Mouse (Mus musculus): ENCODE results near the gene Morn5. TPM values are rescaled to one million over a fixed set of nuclear protein-coding genes. Genes with fewer than 3 reads are reported as not detected.

Gene Morn5
- polyA plus RNA-seq (2017; shearing (Covaris generic)), result not detected

DNA sequence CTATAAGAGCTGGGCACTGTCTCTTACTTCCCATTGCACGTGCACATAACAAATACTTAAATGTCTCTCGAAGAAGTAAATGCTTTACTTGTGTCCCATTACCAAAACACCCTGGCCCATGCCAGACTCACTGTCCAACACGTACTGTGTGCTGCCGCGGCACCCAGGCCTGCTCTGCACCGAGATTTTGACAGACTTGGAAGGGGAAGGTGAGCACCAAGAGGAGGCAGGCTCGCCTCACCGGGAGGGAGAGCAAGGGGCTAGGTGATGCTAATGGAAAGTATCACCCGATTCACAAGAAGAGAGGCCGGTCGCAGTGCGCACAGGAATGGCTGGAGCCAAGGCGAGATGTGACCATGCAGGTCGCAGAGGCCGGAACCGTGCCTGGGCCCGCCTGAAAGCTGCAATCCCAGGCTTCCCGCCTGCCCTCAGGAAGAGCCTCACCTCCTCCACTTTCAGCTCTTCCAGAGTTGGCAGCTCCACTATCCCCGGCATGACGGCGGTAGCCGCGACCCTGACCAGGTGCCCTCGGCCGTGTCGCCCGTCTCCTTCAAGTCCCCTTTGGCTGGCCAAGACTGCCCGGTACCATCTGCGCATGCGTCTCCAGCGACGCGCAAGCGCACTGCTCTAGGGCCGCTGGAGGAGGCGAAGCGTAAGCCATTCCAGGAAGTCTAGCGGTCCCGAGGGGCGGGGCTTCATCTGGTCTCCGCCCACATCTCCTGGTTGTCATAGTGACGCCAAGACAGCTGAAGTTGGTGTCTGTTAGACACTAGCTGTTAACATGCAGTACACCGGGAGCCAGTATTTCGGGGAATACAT is at the start of gene Morn5, which contains the start of gene Ndufa8:
Gene Morn5, plus strand, starts transcription at position 711 of the 819 bp plus-strand sequence.
Gene Ndufa8, minus strand, starts transcription at position 659 of the 819 bp plus-strand sequence.
- ATAC-seq, result peak; percentile 96

GRCm38 (mm10) chr2:36000390-36000789 is 48.9 kb upstream of the Morn5 start:
- no peak for ATAC-seq

DNA sequence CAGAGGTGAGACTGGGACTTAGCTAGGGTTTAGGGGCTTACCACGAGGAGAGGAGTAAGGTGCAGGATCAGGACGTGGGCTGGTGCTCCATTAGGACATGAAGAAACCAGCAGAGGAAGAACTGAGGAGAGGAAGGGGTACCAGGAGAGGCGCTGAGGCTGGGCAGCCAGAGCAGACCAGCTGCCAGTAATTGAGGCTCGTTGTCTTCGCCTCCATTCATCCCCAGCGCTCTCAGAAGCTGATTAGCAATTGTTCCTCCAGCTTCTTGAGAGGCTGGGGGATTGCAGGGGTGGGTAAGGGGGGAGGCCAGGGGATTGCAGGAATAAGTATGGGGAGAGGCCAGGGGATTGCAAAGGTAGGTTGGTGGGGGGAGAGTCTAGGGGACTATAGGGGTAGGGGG is 47.1 kb upstream of the Morn5 start:
- no peak for ATAC-seq

DNA sequence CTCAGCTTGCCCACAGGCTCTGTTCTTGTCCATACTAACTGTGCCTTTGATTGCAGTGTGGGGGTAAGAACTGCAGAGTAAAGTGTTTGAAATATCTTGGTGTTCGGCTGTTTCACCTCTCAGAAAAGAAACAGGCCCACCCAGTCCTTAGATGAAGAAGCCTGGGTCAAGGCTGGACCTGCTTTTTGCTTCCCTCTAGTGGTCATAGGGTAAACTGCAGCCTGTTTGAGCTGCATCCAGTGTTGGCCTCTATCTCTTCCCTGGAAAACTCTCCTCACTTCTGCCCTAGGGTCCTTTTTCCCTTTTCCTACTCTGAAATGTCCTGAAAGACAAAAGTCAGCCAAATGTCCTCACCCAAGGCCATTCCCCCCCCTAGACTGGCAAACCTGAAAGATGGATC is 41.2 kb upstream of the Morn5 start:
- ATAC-seq, result no peak

DNA sequence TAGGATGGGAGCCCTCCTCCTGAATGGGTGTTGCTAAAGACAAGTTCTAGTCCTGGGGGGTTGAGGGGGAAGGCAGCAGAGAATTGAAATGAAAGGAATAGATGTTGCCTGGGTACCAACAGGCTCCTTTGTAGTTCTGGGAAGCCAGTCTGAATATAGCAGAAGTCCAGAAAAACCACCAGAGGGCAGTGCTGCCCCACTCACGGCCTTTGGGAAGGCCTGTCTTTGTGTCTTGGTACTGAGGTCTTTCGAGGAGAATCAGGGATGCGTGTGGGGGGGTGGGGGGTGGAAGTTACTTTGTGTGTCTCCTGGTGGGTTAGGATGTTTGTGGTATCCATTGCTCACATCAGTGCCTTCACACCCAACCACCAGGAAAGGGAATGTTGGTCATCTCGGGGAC is 39.9 kb upstream of the Morn5 start:
- ATAC-seq, result peak; percentile 40

GRCm38 (mm10) chr2:36010579-36010978 is 38.7 kb upstream of the Morn5 start:
- no peak for ATAC-seq

GRCm38 (mm10) chr2:36011331-36011825 is 37.9 kb upstream of the Morn5 start:
- ATAC-seq, result no peak

GRCm38 (mm10) chr2:36013010-36013409 is 36.2 kb upstream of the Morn5 start:
- no peak for ATAC-seq

DNA sequence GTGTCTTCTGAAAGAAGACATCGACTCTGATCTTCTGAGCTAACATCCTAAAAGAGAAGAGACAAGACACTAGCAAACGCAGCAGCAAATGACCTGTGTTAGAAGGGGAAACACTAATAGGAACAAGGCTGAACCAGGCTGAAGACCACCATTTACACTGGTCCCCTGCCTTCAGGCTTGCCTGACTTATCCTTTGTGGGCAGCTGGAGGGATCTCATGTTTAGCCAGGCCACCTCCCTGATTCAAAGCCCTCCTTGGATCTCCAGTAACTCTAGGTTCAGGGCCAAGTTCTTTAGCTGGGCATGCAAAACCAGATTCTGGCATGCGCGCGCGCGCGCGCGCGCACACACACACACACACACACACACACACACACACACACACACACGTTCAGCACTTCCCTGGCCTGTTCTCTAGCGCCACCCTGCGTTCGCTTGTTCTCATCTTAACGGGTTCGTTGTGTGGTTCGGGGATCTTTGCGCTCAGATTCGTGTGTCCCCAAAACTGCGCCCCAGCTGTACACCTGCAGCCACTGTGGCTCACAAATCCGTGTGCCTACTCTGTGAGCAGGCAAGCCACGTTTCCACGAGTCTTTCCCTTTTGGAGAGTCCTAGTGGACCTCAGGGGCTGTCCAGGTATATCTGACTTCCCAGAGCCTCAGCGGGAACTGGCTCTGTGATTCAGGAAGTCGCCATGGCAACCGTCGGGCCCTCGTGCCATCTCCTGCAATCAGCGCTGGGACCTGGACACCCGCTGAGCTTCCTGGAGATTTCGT is 27.7 kb upstream of the Morn5 start:
- no peak for ATAC-seq

DNA sequence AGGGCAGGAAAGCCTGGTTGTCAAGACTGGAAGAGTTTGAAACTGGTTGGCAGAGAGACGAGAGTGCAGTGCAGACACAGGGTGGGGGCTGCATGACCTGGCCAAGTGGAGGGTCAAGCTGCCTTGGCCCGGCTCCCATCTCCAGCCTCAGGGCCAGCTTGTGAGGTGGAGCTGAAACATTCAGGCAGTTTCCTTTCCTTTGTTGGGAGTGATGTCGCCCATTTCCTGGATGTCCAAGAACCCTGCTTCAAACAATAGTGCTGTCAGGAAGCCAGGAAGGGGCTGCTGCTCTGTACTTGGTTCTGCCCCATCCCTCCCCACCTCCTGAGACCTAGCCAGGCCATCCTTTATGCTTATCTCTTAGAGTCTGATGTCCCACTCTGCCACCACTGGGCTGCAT is 26.0 kb upstream of the Morn5 start:
- ATAC-seq, result no peak

DNA sequence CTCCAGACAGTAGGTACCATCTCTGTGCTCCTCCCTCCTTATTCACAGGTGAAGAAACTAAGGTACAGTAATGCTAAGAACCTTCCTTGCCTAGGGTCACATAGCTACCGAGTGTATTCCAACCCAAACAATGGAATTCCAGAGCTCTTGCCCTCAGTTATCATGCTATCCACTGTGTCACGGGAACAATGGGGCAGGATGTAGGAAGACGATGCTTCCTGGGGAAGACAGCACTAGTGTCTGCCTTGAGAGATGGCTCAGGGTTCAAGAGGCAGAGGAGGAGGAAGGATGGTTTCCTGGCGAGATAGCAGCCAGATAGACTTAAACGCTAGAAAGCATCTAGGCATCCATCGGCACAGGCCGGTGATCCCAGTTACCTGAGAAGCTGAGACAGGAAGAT is 16.4 kb upstream of the Morn5 start:
- ATAC-seq, result no peak

GRCm38 (mm10) chr2:36033966-36034365 is 15.3 kb upstream of the Morn5 start:
- ATAC-seq, result no peak

DNA sequence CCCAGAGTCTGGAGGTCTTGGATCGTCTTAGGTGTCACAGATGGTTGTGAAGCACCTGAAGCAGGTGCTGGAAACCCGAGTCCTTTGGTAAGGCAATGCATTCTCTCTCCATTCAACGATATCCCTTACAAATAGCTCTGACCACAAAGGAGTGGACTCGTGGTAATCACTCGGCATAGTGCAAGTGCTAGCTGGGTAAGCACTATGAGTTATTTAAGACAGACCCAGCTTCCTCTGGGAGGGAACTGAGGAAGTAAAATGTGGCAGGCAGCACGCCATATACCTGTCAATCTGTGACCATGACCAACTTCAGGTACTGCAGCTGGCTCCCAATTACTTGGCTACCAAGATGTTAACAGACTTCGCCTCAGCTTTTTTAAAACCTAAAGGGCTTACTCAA is 14.4 kb upstream of the Morn5 start:
- ATAC-seq, result no peak

- ATAC-seq, result no peak
Measured at GRCm38 (mm10) chr2:36035413-36036081, 13.7 kb upstream of the Morn5 start.

DNA sequence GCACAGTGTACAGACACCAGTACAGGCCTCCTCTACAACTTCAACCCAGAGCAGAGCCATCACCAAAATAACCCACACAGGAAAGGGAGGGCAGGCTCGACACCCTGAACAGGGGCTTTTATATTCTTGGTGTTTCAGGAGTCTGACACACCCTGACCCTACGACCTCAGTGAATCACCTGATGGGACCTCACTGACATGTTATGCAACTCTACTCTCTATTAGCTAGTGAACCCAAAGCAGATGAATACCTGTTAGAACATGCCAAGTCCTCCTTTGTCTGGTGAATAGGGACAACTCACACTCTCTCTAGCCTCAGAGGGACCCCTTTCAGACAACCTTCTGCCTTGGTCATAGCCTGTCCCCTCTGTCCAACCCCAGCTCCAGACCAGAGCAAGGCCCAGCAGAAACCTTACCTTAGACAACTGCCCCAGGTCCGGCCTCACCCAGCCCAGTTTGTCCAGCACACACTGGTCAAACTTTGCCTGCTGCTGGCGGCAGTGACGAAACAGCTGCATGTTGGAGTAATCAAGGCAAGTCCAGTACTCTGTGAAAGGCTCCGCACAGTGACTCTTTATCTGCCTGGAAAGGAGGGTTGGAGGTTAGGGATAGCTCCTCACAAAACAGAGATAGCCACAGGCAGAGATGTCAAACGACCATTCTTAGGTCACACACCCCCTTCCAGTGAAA is 9.8 kb upstream of the Morn5 start:
- ATAC-seq, result no peak

DNA sequence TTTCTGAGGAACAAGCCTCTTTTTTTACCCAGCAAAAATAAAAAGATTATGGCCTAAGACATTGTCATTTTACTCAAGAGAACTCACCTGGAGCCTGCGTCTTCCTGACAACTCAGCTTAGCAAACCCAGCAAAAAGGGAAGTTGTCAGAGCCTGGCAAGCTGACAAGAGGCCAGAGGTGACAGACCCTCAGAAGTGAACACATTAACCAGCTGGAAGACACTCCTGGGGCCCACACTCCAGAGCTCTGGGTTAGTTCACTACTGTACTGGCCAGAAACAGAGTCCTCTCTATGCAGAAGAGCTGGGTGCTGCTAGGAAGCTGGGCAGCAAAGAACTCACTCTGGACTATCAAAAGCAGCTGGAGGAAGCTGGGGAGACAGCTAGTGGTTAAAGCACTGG is 8.4 kb upstream of the Morn5 start:
- ATAC-seq, result no peak

GRCm38 (mm10) chr2:36048164-36048563 is 1.1 kb upstream of the Morn5 start:
- ATAC-seq, result no peak

- no peak for ATAC-seq
Measured at GRCm38 (mm10) chr2:36049567-36049954, 303 bp downstream of the Morn5 start.

- ATAC-seq, result no peak
Measured at GRCm38 (mm10) chr2:36053249-36053648, 4.0 kb downstream of the Morn5 start.

DNA sequence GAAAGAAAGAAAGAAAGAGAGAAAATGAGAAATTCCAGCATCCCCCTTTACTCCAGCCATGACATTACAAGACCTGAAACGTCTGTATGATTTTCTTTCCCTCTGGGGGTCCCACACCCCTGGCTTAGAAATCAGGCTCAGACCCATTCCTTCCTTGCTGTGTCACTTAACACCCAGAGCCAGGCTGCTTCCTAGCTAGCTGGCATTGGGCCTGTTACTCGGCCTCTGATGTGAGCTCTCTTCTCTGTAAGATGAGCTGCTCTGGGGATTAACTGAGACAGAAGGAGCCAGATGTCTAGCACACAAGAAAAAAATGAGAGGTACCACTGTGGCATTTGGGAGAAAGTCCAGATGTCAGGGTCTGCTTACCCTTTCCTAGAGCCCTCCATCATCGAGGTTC is 7.0 kb downstream of the Morn5 start:
- ATAC-seq, result no peak

DNA sequence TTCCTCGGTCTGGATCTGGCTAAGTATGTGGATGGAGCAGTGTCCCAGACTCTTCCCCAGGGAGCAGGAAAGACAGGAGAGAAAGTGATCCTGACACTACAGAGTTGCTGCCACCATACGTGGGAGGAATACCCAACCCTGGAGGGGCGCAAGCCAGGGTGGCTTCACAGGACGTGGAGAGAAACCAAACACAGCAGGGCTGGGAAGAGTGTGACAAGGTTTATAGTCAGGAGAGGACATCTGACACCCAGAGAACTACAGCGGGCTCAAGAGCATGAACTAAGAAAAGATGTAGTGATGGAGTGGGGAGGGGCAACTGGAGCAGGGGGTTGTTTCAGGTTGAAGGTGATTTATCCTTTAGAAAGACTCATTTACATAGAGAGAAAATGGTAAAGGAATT is 12.2 kb downstream of the Morn5 start:
- ATAC-seq, result no peak

DNA sequence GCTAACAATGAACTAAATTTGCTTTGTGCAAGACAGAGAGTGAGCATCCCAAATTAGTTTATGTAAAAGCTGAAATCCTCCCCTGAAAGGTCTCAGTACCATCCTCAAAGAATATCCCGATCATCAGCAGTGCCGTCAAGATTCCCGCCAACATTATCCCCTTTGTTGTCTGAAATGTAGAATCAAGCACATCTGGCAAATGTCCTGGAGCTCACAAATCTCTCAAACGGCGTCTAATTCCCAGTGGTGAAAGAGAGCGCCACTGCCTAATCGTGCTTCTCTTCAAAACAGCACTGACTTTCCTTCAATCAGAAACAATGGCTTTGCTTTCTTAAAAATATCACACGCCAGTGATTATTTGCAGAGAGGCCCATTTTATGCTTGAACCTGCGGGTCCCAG is 17.9 kb downstream of the Morn5 start:
- ATAC-seq, result no peak
